Mouse (Mus musculus) hematopoietic multipotent progenitor cell, adult 10-12 weeks (in vitro differentiated cells): ENCODE data around the gene Gm29776. TPM values are rescaled to one million over a fixed set of nuclear protein-coding genes. Genes with fewer than 3 reads are reported as not detected.

Source experiments
- polyA plus RNA-seq: library from polyadenylated mRNA; stranded (reverse); fragments of >175 nt; gene quantifications from 2 replicates; pipeline ENCODE4 v1.2.3, GENCODE M21; 2012; ENCODE audit warnings: low replicate concordance

Gene Gm29776
- polyA plus RNA-seq = not detected in 2 replicates

GRCm38 (mm10) chr14:54698733-54699132, at the start of gene Gm29776:
Gene Gm29776 (minus strand): TSS chr14:54698833.

GRCm38 (mm10) chr14:54712074-54712473, 13.4 kb upstream of the Gm29776 start, which contains the start of gene Cebpe:
Gene Cebpe (minus strand): TSS chr14:54712174.

GRCm38 (mm10) chr14:54686522-54687143, 12.0 kb downstream of the Gm29776 start, which contains the start of gene Acin1:
Gene Acin1 (minus strand): TSS chr14:54686931.

GRCm38 (mm10) chr14:54686063-54686521, 12.5 kb downstream of the Gm29776 start, which contains the start of gene 1700123O20Rik:
Gene 1700123O20Rik (plus strand): TSS chr14:54686216.

Other genes starting within 250 kb of the Gm29776 start
- gene Lrp10, start 234.7 kb downstream of the Gm29776 start, polyA plus RNA-seq = 484 and 1,181 TPM in 2 replicates
- 0.29 and 0.50 TPM in 2 replicates for gene Rem2, start 222.7 kb downstream of the Gm29776 start, polyA plus RNA-seq
- gene Prmt5, start 181.3 kb downstream of the Gm29776 start, polyA plus RNA-seq = 67.2 and 74.7 TPM in 2 replicates
- gene Haus4, start 144.2 kb downstream of the Gm29776 start, polyA plus RNA-seq = 18.9 and 31.5 TPM in 2 replicates
- 0.19 and 0.21 TPM in 2 replicates for gene Ajuba, start 121.3 kb downstream of the Gm29776 start, polyA plus RNA-seq
- gene 4931414P19Rik, start 92.8 kb downstream of the Gm29776 start, polyA plus RNA-seq = 2.5 and 13.7 TPM in 2 replicates
- gene Psmb5, start 80.8 kb downstream of the Gm29776 start, polyA plus RNA-seq = 82.0 and 111 TPM in 2 replicates
- 0.04 TPM in 1 of 2 replicates, not detected in the other for gene Psmb11, start 77.4 kb downstream of the Gm29776 start, polyA plus RNA-seq
- gene Gm17606, start 57.9 kb downstream of the Gm29776 start, polyA plus RNA-seq = not detected in 2 replicates
- 3.0 and 6.9 TPM in 2 replicates for gene Cdh24, start 57.5 kb downstream of the Gm29776 start, polyA plus RNA-seq
- gene 1700123O20Rik, start 12.6 kb downstream of the Gm29776 start, polyA plus RNA-seq = 29.2 and 79.7 TPM in 2 replicates
- gene Acin1, start 11.9 kb downstream of the Gm29776 start, polyA plus RNA-seq = 401 and 647 TPM in 2 replicates
- 4.6 and 20.0 TPM in 2 replicates for gene Cebpe, start 13.3 kb upstream of the Gm29776 start, polyA plus RNA-seq
- gene Slc7a8, start 83.1 kb upstream of the Gm29776 start, polyA plus RNA-seq = 12.8 and 14.2 TPM in 2 replicates
- not detected in 2 replicates for gene Rnf212b, start 115.3 kb upstream of the Gm29776 start, polyA plus RNA-seq
- gene Homez, start 172.1 kb upstream of the Gm29776 start, polyA plus RNA-seq = 1.7 and 3.1 TPM in 2 replicates
- gene Ppp1r3e, start 178.7 kb upstream of the Gm29776 start, polyA plus RNA-seq = 0.82 and 2.3 TPM in 2 replicates
- gene Bcl2l2, start 184.5 kb upstream of the Gm29776 start, polyA plus RNA-seq = 24.0 and 71.9 TPM in 2 replicates
- gene Gm20521, start 184.6 kb upstream of the Gm29776 start, polyA plus RNA-seq = 2.2 and 6.6 TPM in 2 replicates
- gene Pabpn1, start 193.7 kb upstream of the Gm29776 start, polyA plus RNA-seq = 167 and 309 TPM in 2 replicates
- gene Slc22a17, start 214.3 kb upstream of the Gm29776 start, polyA plus RNA-seq = 7.8 and 15.8 TPM in 2 replicates
- gene Efs, start 227.3 kb upstream of the Gm29776 start, polyA plus RNA-seq = 0.06 TPM in 1 of 2 replicates, not detected in the other
- gene Il25, start 233.9 kb upstream of the Gm29776 start, polyA plus RNA-seq = not detected in 2 replicates
- not detected in 2 replicates for gene Cmtm5, start 237.4 kb upstream of the Gm29776 start, polyA plus RNA-seq